Mouse (Mus musculus) hindbrain, embryonic 15.5 days (tissue): ENCODE measurements at regions not wholly inside any gene's neighbourhood (a gene's known extent, or its start where the extent isn't known, plus 50 kb on each side); places are given as distances from the start of the nearest gene placed in this dataset.

Experiments
- ATAC-seq: fragments of 200-750 bp; cut with Nextera tagmentation; 2 replicates; pipeline ENCODE4 v1.8.0; 2017; ENCODE audit warnings: low read depth, moderate number of reproducible peaks, moderate TSS enrichment; ENCODE audit not compliant: low FRiP score
- H3K27ac ChIP-seq: fragments of 300-500 bp; sonication (generic); replicated peaks from 2 replicates; pipeline ENCODE4 v1.5.1; 2015; ENCODE audit warnings: mild to moderate bottlenecking, inconsistent platforms
- H3K27me3 ChIP-seq: fragments of 300-500 bp; sonication (generic); 2 replicates; pipeline ENCODE4 v1.6.1; 2015; ENCODE audit warnings: control low read depth, inconsistent platforms
- H3K36me3 ChIP-seq: fragments of 300-500 bp; sonication (generic); 2 replicates; pipeline ENCODE4 v1.6.1; 2015; ENCODE audit warnings: control low read depth, inconsistent platforms
- H3K4me1 ChIP-seq: fragments of 300-500 bp; sonication (generic); replicated peaks from 2 replicates; pipeline ENCODE4 v1.6.1; 2015; ENCODE audit warnings: control low read depth, inconsistent platforms
- H3K4me2 ChIP-seq: fragments of 300-500 bp; sonication (generic); 2 replicates; pipeline ENCODE4 v1.6.1; 2015; ENCODE audit warnings: moderate library complexity, mild to moderate bottlenecking, inconsistent platforms
- H3K4me3 ChIP-seq: fragments of 300-500 bp; sonication (generic); 2 replicates; pipeline ENCODE4 v1.5.1; 2015; ENCODE audit warnings: mild to moderate bottlenecking, inconsistent platforms
- H3K9ac ChIP-seq: fragments of 300-500 bp; sonication (generic); 2 replicates; pipeline ENCODE4 v1.6.1; 2015; ENCODE audit warnings: inconsistent platforms
- H3K9me3 ChIP-seq: fragments of 300-500 bp; sonication (generic); 2 replicates; pipeline ENCODE4 v1.6.1; 2016; ENCODE audit warnings: control low read depth, inconsistent platforms
- WGBS: fragments of 180-500 bp; shearing (Covaris S2); methylation state at CpG from one replicate; pipeline ENCODE4 v1.1.7; 2015; 5-methylcytosine and 5-hydroxymethylcytosine counted together

DNA sequence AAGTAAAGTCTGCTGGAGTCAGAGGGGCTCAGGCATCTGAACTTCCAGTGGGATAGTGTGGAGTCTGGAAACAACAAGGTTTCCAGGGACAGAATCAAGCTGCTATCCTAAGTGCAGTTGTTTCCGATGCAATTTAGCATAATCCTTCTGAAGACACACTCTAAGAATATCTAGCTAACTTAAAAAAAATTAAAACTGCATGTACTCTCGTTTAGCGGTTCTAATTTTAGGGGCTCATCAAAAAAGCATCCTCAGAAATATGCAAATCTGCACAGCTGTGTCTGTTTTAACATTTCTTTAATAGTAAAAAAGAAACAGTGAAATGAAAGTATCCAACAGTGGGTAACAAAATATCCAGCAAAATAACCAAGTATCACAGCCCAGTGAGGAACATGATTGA is 64.5 kb upstream of the 1700020N01Rik start:
- H3K4me1 ChIP-seq = no peaks in the 10 kb centered on the region
- H3K9ac ChIP-seq = no peak overlapping the region
- H3K27me3 ChIP-seq = no peaks in the 10 kb centered on the region
- H3K27ac ChIP-seq = no peak overlapping the region
- WGBS = 87% methylated on average over 3 of the region's 3 CpGs
- no peaks in the 10 kb centered on the region for H3K36me3 ChIP-seq
- no peak for ATAC-seq
- H3K4me3 ChIP-seq = no peak overlapping the region
- no peak overlapping the region for H3K4me2 ChIP-seq
- H3K9me3 ChIP-seq = no peaks in the 10 kb centered on the region

DNA sequence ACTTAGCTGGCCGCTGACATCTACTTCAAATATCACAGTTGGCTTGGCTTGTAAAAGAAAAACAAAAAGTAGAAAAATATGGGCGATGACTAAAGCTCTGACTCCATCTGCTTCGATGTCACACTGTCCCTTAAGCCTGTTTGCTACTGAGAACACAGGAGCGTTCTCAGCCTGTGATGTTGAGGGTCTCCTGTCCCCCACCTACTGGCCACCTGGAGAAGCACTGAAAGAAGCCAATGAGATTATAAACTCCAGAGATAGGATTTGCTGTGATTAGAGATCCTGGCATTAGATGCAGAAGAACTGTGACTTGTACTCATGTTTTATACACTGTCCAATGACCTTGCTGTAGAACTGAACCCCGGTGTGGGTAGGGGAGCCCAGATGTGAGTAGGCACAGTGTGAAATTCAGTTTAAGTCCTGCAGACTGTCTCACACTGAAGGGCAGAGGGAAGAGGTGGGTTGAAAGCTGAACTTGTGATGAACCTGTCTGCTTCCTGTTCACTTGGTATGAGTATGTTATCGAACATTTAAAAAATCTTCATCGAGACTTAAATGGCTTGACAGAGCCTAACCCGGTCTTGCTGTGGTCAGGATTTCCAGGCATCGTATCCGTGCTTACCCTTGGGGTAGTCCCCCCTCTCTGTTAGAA is 63.7 kb upstream of the 1700020N01Rik start:
- Histone ChIP-seq H3K4me3 (no peak overlapping the region), H3K36me3 (no peaks in the 10 kb centered on the region), H3K4me1 (no peaks in the 10 kb centered on the region), H3K4me2 (no peak overlapping the region), H3K9ac (no peak overlapping the region), H3K9me3 (no peaks in the 10 kb centered on the region), H3K27ac (no peak overlapping the region), H3K27me3 (no peaks in the 10 kb centered on the region)
- WGBS = 75% methylated on average over 10 of the region's 10 CpGs
- ATAC-seq = no peak

DNA sequence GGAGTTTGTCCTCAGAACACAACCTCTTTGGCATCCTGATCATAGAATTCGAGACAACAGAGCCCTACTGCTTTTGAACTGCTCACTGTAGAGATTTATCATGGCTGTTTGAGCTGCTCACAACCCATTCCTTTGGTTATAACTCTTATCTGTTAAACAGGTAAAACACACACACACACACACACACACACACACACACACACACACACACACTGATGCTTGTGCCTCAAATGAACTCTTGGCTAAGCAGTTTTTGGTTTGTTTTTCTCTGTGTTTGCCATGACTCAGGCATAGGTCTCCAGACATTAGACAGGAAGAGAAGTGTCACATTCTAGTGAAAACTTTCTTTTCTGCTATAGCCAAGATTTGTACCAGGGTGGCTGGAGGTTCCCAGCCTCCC is 60.8 kb upstream of the 1700020N01Rik start:
- H3K4me2 ChIP-seq = no peak overlapping the region
- H3K4me1 ChIP-seq = no peaks in the 10 kb centered on the region
- H3K9me3 ChIP-seq = no peaks in the 10 kb centered on the region
- H3K4me3 ChIP-seq = no peak overlapping the region
- ATAC-seq = no peak
- H3K27me3 ChIP-seq = no peaks in the 10 kb centered on the region
- H3K9ac ChIP-seq = no peak overlapping the region
- 76% methylated on average over 1 of the region's 1 CpGs for WGBS
- no peak overlapping the region for H3K27ac ChIP-seq
- no peaks in the 10 kb centered on the region for H3K36me3 ChIP-seq

DNA sequence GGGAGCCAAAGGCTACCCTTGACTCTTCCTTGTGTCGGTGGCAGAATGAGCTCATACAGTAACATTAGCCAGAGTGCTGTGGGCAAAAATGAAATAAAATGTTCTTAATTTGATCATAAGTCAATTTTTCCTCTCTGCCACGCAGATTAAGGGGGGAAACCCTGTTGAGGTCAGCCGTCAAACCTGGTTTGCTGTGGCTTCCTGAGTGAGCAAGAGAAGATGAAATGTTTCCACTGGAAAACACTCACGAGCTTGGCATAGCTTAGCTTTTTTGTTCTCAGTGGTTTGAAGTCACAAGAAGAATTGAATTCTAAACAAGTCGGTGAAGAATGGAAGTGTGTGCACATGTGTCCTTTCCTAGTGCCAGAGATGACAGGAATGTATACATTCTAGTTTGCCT is 57.3 kb upstream of the 1700020N01Rik start:
- ATAC-seq = no peak
- WGBS = 72% methylated on average over 5 of the region's 5 CpGs

DNA sequence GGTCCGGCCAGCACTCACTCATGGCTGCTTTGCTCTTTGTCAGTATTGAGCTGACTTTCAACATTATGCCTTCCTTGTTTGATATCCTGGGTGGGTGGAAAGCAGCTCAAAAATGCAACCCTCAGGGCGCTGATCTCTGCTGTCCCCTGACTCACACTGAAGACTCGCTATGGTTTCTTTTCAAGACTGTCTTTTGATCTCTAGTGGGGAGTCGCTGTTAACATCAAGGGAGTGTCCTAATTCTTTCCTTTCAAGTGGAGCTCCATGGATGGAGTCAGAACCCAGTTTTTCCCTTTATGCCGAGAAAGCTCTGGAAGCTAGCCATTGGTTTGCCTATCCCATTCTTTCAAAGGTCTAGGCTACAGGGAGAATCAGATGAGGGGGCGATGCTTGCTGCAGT is 54.5 kb upstream of the 1700020N01Rik start:
- Histone ChIP-seq H3K27ac (no peak overlapping the region), H3K4me3 (no peak overlapping the region), H3K9me3 (no peaks in the 10 kb centered on the region), H3K27me3 (no peaks in the 10 kb centered on the region), H3K4me2 (no peak overlapping the region), H3K4me1 (no peaks in the 10 kb centered on the region), H3K36me3 (no peaks in the 10 kb centered on the region), H3K9ac (no peak overlapping the region)
- ATAC-seq = no peak
- 68% methylated on average over 6 of the region's 6 CpGs for WGBS

More for the DNA sequence above, 57.3 kb upstream of the 1700020N01Rik start:
- H3K9me3 ChIP-seq = no peaks in the 10 kb centered on the region
- H3K27ac ChIP-seq = no peak overlapping the region
- H3K4me3 ChIP-seq = no peak overlapping the region
- no peak overlapping the region for H3K9ac ChIP-seq
- no peaks in the 10 kb centered on the region for H3K27me3 ChIP-seq
- no peaks in the 10 kb centered on the region for H3K4me1 ChIP-seq
- H3K36me3 ChIP-seq = no peaks in the 10 kb centered on the region
- no peak overlapping the region for H3K4me2 ChIP-seq
